Comparison of ENCODE assay signal across 8 mouse cellular contexts in genomic region chr11:86022439-86022838, GRCm38 (mm10).
A peak's percentile ranks its signal among the peaks of the same experiment; 100 is the strongest.
DNase-seq lines count a peak whose midpoint lies in the region; ATAC-seq and TF ChIP-seq lines count a peak whose summit lies in the region.

No protein-coding gene starts in this region.

- no peak overlapping the region for H3K4me3 ChIP-seq in forebrain, embryonic 14.5 days (ENCODE audit: low read depth, low read length)
- H3K4me3 ChIP-seq in forebrain, embryonic 11.5 days (ENCODE audit: low read depth, low read length) = no peak overlapping the region
- no peak overlapping the region for H3K4me3 ChIP-seq in midbrain, postnatal 0 days (ENCODE audit: low read depth, low read length)
- no peak overlapping the region for H3K4me3 ChIP-seq in midbrain, embryonic 15.5 days
- H3K4me3 ChIP-seq in stomach, embryonic 15.5 days (replicated peaks) = no peak overlapping the region

- DNase-seq in forebrain, embryonic 14.5 days (ENCODE audit: low spot score) = peak; percentile 64
- DNase-seq in forebrain, embryonic 11.5 days (ENCODE audit: low spot score) = no peak
- peak; percentile 66 for DNase-seq in midbrain, postnatal 0 days (ENCODE audit: low spot score)
- DNase-seq in heart, postnatal 4 days = peak; percentile 43
- no peak for DNase-seq in layer of hippocampus, postnatal 25 days (ENCODE audit: extremely low spot score in 1 of 2, low spot score in 1 of 2)
- no peak for DNase-seq in neural tube, embryonic 10.5 days (ENCODE audit: extremely low spot score, low spot score)

- no peak overlapping the region for H3K9ac ChIP-seq in forebrain, embryonic 14.5 days (ENCODE audit: low read length)
- no peak overlapping the region for H3K9ac ChIP-seq in forebrain, embryonic 11.5 days (ENCODE audit: low read length)
- H3K9ac ChIP-seq in midbrain, postnatal 0 days (replicated peaks; ENCODE audit: low read length, poor library complexity, severe bottlenecking) = no peak overlapping the region
- H3K9ac ChIP-seq in midbrain, embryonic 15.5 days = no peak overlapping the region
- H3K9ac ChIP-seq in stomach, embryonic 15.5 days = no peak overlapping the region

- WGBS in forebrain, embryonic 14.5 days = 49% methylated on average over 4 of the region's 4 CpGs
- 85% methylated on average over 4 of the region's 4 CpGs for WGBS in forebrain, embryonic 11.5 days
- WGBS in midbrain, postnatal 0 days = 66% methylated on average over 4 of the region's 4 CpGs
- WGBS in midbrain, embryonic 15.5 days = 67% methylated on average over 4 of the region's 4 CpGs
- 30% methylated on average over 4 of the region's 4 CpGs for WGBS in stomach, embryonic 15.5 days

- H3K27me3 ChIP-seq in forebrain, embryonic 14.5 days (replicated peaks; ENCODE audit: control insufficient read depth, insufficient read depth, low read length) = no peaks in the 10 kb centered on the region
- H3K27me3 ChIP-seq in forebrain, embryonic 11.5 days (ENCODE audit: control insufficient read depth, insufficient read depth, low read length) = no peaks in the 10 kb centered on the region
- H3K27me3 ChIP-seq in midbrain, postnatal 0 days (ENCODE audit: insufficient read depth, low read length) = no peaks in the 10 kb centered on the region
- H3K27me3 ChIP-seq in midbrain, embryonic 15.5 days (replicated peaks) = no peaks in the 10 kb centered on the region
- H3K27me3 ChIP-seq in stomach, embryonic 15.5 days (replicated peaks) = no peaks in the 10 kb centered on the region

- H3K36me3 ChIP-seq in forebrain, embryonic 14.5 days (ENCODE audit: control insufficient read depth, insufficient read depth, low read length) = no peaks in the 10 kb centered on the region
- no peaks in the 10 kb centered on the region for H3K36me3 ChIP-seq in forebrain, embryonic 11.5 days (ENCODE audit: control insufficient read depth, insufficient read depth, low read length)
- H3K36me3 ChIP-seq in midbrain, postnatal 0 days (ENCODE audit: insufficient read depth, low read length) = no peaks in the 10 kb centered on the region
- H3K36me3 ChIP-seq in midbrain, embryonic 15.5 days (replicated peaks) = no peaks in the 10 kb centered on the region
- H3K36me3 ChIP-seq in stomach, embryonic 15.5 days = no peaks in the 10 kb centered on the region

- H3K4me2 ChIP-seq in forebrain, embryonic 14.5 days (ENCODE audit: low read length) = no peak overlapping the region
- no peak overlapping the region for H3K4me2 ChIP-seq in forebrain, embryonic 11.5 days (ENCODE audit: low read depth, low read length, severe bottlenecking)
- H3K4me2 ChIP-seq in midbrain, postnatal 0 days (ENCODE audit: low read depth, low read length, poor library complexity, severe bottlenecking) = no peak overlapping the region
- no peak overlapping the region for H3K4me2 ChIP-seq in midbrain, embryonic 15.5 days
- no peak overlapping the region for H3K4me2 ChIP-seq in stomach, embryonic 15.5 days

- no peak for TF ChIP-seq CTCF in midbrain, postnatal 0 days (IDR thresholded peaks at IDR 0.05)

- H3K4me1 ChIP-seq in forebrain, embryonic 14.5 days (ENCODE audit: control insufficient read depth, insufficient read depth, low read length) = peaks cover 2% of the 10 kb centered on the region; the same call in 1 of the 2 replicates
- H3K4me1 ChIP-seq in forebrain, embryonic 11.5 days (replicated peaks; ENCODE audit: control insufficient read depth, insufficient read depth, low read length) = 0 out of 2 replicates have a peak, but pooled peaks cover 4% of the 10 kb centered on the region
- H3K4me1 ChIP-seq in midbrain, postnatal 0 days (ENCODE audit: insufficient read depth, low read length) = no peaks in the 10 kb centered on the region
- H3K4me1 ChIP-seq in midbrain, embryonic 15.5 days = peaks cover 5% of the 10 kb centered on the region; the same call in 1 of the 2 replicates
- 0 out of 2 replicates have a peak, but pooled peaks cover 6% of the 10 kb centered on the region for H3K4me1 ChIP-seq in stomach, embryonic 15.5 days

- peak; percentile 12; the same call in 1 of the 2 replicates for ATAC-seq in forebrain, embryonic 14.5 days
- no peak for ATAC-seq in forebrain, embryonic 11.5 days (replicated peaks; ENCODE audit: low FRiP score)
- no peak for ATAC-seq in midbrain, postnatal 0 days (ENCODE audit: low FRiP score)
- ATAC-seq in midbrain, embryonic 15.5 days (replicated peaks) = no peak
- ATAC-seq in stomach, embryonic 15.5 days (ENCODE audit: insufficient read depth, low FRiP score, low read depth) = peak; percentile 81; the same call in 1 of the 2 replicates

- H3K9me3 ChIP-seq in forebrain, embryonic 14.5 days (replicated peaks; ENCODE audit: control insufficient read depth, low read length) = no peaks in the 10 kb centered on the region
- H3K9me3 ChIP-seq in forebrain, embryonic 11.5 days (ENCODE audit: control insufficient read depth, low read length) = no peaks in the 10 kb centered on the region
- H3K9me3 ChIP-seq in midbrain, postnatal 0 days (ENCODE audit: low read length) = no peaks in the 10 kb centered on the region
- H3K9me3 ChIP-seq in midbrain, embryonic 15.5 days = no peaks in the 10 kb centered on the region
- H3K9me3 ChIP-seq in stomach, embryonic 15.5 days = no peaks in the 10 kb centered on the region

- H3K27ac ChIP-seq in forebrain, embryonic 14.5 days (ENCODE audit: low read depth, low read length) = no peak overlapping the region
- no peak overlapping the region for H3K27ac ChIP-seq in forebrain, embryonic 11.5 days (ENCODE audit: low read depth, low read length)
- no peak overlapping the region for H3K27ac ChIP-seq in midbrain, postnatal 0 days (ENCODE audit: low read depth, low read length)
- no peak overlapping the region for H3K27ac ChIP-seq in midbrain, embryonic 15.5 days
- H3K27ac ChIP-seq in stomach, embryonic 15.5 days = peak overlapping the region; percentile 52

Comparison
In these comparisons a context has a peak if more than half of its experiments do, and no peak if none do; other contexts are left out.
1. ATAC-seq: peak in forebrain, embryonic 14.5 days (single experiment) and stomach, embryonic 15.5 days (single experiment); none in forebrain, embryonic 11.5 days (single experiment), midbrain, postnatal 0 days (single experiment) and midbrain, embryonic 15.5 days (single experiment).
2. DNase-seq: peak in forebrain, embryonic 14.5 days (single experiment), midbrain, postnatal 0 days (single experiment) and heart, postnatal 4 days (single experiment); none in forebrain, embryonic 11.5 days (single experiment), layer of hippocampus, postnatal 25 days (0 of 2) and neural tube, embryonic 10.5 days (single experiment).